Mouse (Mus musculus): ENCODE results near the gene Pjvk.
A peak's percentile ranks its signal among the peaks of the same experiment; 100 is the strongest.

GRCm38 (mm10) chr2:76655982-76656381 is 7.7 kb downstream of the Pjvk start:
- TF ChIP-seq POLR2A (IDR thresholded peaks at IDR 0.05; ENCODE audit: borderline replicate concordance, extremely low read depth, low read depth, low read length) = no peak
- TF ChIP-seq CTCF (IDR thresholded peaks at IDR 0.05; ENCODE audit: insufficient read depth, low read length) = peak; percentile 40; the same call in 1 of the 2 replicates

All from lung, adult 2 months (tissue).